Mouse (Mus musculus) neural tube, embryonic 13.5 days (tissue): ENCODE measurements around the gene Rph3al. TPM values are rescaled to one million over a fixed set of nuclear protein-coding genes. Genes with fewer than 3 reads are reported as not detected.

Experiments used
- ATAC-seq: fragments of 200-750 bp; cut with Nextera tagmentation; 2 replicates; pipeline ENCODE4 v1.8.0; 2017; ENCODE audit warnings: low read depth, mild to moderate bottlenecking, moderate TSS enrichment, moderate library complexity
- H3K27ac ChIP-seq: fragments of 300-500 bp; sonication (generic); replicated peaks from 2 replicates; pipeline ENCODE4 v1.5.1; 2015; ENCODE audit warnings: moderate library complexity, mild to moderate bottlenecking, inconsistent platforms
- H3K27me3 ChIP-seq: fragments of 300-500 bp; sonication (generic); 2 replicates; pipeline ENCODE4 v1.6.1; 2015; ENCODE audit warnings: mild to moderate bottlenecking, inconsistent platforms
- H3K36me3 ChIP-seq: fragments of 300-500 bp; sonication (generic); 2 replicates; pipeline ENCODE4 v1.6.1; 2015; ENCODE audit warnings: mild to moderate bottlenecking, inconsistent platforms
- H3K4me1 ChIP-seq: fragments of 300-500 bp; sonication (generic); replicated peaks from 2 replicates; pipeline ENCODE4 v1.6.1; 2015; ENCODE audit warnings: inconsistent platforms
- H3K4me2 ChIP-seq: fragments of 300-500 bp; sonication (generic); 2 replicates; pipeline ENCODE4 v1.6.1; 2015; ENCODE audit warnings: inconsistent platforms, mild to moderate bottlenecking, moderate library complexity
- H3K4me3 ChIP-seq: fragments of 300-500 bp; sonication (generic); 2 replicates; pipeline ENCODE4 v1.5.1; 2015; ENCODE audit warnings: mild to moderate bottlenecking, inconsistent platforms
- H3K9ac ChIP-seq: fragments of 300-500 bp; sonication (generic); 2 replicates; pipeline ENCODE4 v1.6.1; 2015; ENCODE audit warnings: moderate library complexity, mild to moderate bottlenecking, inconsistent platforms
- H3K9me3 ChIP-seq: fragments of 300-500 bp; sonication (generic); 2 replicates; pipeline ENCODE4 v1.6.1; 2016; ENCODE audit warnings: inconsistent platforms
- whole genome bisulfite sequencing: fragments of 180-500 bp; shearing (Covaris S2); methylation state at CpG from one replicate; pipeline ENCODE4 v1.1.7; 2015; 5-methylcytosine and 5-hydroxymethylcytosine counted together
- polyA plus RNA-seq: library from polyadenylated mRNA; unstranded; fragments of >200 nt; fragmentation: Nextera tagmentation; extraction: Ambion mirVana; gene quantifications from 2 replicates; pipeline ENCODE4 v1.2.1, GENCODE M21; 2015

Rph3al gene
- polyA plus RNA-seq, 1 experiment from 2014 or later, result 1.7 TPM

DNA sequence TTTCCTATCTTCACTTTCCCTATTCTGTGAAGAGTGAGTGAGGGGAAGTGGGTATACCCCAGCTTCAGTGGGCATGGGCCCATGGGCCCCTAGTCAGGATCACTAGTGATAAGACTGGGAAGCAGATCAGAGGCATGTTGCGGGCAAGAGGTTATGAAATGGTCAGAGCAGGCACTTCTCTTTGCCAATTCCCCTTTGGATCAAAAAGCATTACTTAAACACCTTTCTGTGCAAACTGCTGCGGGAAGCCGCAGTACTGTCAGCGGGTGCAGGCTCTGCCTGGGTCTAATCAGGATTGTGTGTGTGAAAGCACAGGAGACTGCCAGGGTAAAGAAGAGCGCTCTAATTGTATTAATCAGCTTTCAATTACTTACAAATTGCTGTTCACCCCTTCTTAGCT, 67.8 kb downstream of the Rph3al start:
- Histone ChIP-seq H3K4me2 (no peak overlapping the region), H3K4me1 (peaks cover 37% of the 10 kb centered on the region), H3K36me3 (no peaks in the 10 kb centered on the region), H3K9ac (0 out of 2 replicates have a peak overlapping the region, but pooled peaks have one; percentile 17), H3K9me3 (no peaks in the 10 kb centered on the region), H3K4me3 (no peak overlapping the region), H3K27me3 (no peaks in the 10 kb centered on the region), H3K27ac (peak overlapping the region; percentile 59)
- ATAC-seq, result peak; percentile 25; the same call in 1 of the 2 replicates
- 68% methylated on average over 5 of the region's 5 CpGs for WGBS

DNA sequence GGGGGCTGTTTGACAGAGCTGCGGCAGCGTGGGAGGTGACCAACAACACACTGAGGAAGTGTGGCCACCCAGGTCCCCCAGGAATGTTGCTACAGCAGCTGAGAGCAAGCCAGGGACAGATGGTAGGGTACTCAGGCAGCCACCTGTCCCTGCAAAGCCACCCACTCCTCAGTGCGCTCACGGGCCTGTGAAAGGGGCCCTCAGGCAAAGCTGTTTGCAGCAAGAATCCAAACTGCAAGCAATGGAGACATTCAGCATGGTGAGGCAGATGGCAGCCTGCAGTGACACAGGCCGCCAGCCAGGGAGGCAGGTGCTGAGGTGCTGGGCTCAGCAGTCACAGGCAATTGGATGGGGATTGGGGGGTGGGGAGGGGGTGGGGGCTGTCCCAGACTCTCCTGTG, 68.3 kb downstream of the Rph3al start:
- 37% methylated on average over 5 of the region's 5 CpGs for WGBS
- Histone ChIP-seq H3K4me2 (no peak overlapping the region), H3K27me3 (no peaks in the 10 kb centered on the region), H3K9ac (no peak overlapping the region), H3K4me1 (peaks cover 42% of the 10 kb centered on the region), H3K27ac (peak overlapping the region; percentile 59), H3K36me3 (no peaks in the 10 kb centered on the region), H3K4me3 (no peak overlapping the region), H3K9me3 (no peaks in the 10 kb centered on the region)
- peak; percentile 60 for ATAC-seq

DNA sequence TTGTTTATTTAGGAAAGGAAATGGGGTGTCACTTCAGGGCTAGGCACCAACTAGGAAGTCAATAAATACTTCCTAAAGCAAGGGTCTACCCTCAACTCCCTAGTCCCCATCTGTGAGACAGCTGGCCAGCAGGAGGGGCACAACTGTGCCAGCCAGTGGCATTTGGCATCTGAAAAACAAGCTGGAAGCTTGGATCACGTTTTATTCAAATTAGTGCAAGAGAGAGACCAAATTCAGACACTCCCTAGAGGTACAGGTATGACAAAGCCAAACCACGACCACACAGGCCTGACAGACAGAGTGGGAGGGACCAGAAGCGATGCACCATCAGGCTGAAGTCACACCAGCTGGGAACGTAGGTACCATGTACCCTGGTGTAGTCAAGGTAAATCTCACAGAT, 71.4 kb downstream of the Rph3al start:
- no peak overlapping the region for H3K4me2 ChIP-seq
- 59% methylated on average over 4 of the region's 4 CpGs for WGBS
- H3K4me1 ChIP-seq, result peaks cover 49% of the 10 kb centered on the region
- no peaks in the 10 kb centered on the region for H3K27me3 ChIP-seq
- H3K9ac ChIP-seq, result no peak overlapping the region
- no peak for ATAC-seq
- H3K4me3 ChIP-seq, result no peak overlapping the region
- no peaks in the 10 kb centered on the region for H3K36me3 ChIP-seq
- H3K9me3 ChIP-seq, result no peaks in the 10 kb centered on the region
- no peak overlapping the region for H3K27ac ChIP-seq

DNA sequence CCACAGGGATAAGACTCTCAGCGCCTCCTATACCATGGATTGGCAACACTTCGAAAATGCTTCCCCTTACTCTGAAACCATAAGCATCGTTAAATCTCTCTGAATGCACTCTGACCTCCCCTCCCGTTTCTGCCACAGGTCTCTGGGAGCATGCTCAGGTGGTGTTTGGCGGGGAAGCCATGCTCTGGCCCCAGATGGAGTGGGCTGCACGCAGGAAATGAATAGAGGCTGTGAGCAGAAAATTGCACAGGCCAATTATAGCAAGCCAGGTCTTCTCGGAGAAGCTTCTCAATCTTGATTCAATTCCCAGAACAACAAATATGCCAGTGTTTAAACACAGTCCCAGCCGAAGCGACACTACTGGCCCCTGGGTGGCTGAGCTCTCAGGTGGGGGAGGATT, 72.4 kb downstream of the Rph3al start:
- no peak overlapping the region for H3K4me3 ChIP-seq
- H3K9ac ChIP-seq, result peak overlapping the region; percentile 45; the same call in 1 of the 2 replicates
- H3K27ac ChIP-seq, result peak overlapping the region; percentile 68
- H3K4me2 ChIP-seq, result no peak overlapping the region
- ATAC-seq, result no peak
- 24% methylated on average over 9 of the region's 9 CpGs for WGBS
- no peaks in the 10 kb centered on the region for H3K9me3 ChIP-seq
- H3K27me3 ChIP-seq, result no peaks in the 10 kb centered on the region
- peaks cover 54% of the 10 kb centered on the region for H3K4me1 ChIP-seq
- H3K36me3 ChIP-seq, result no peaks in the 10 kb centered on the region

- Histone ChIP-seq H3K9me3 (no peaks in the 10 kb centered on the region), H3K4me3 (no peak overlapping the region), H3K4me2 (no peak overlapping the region), H3K36me3 (no peaks in the 10 kb centered on the region), H3K9ac (no peak overlapping the region), H3K27ac (peak overlapping the region; percentile 68; the same call in 1 of the 2 replicates), H3K4me1 (peaks cover 48% of the 10 kb centered on the region), H3K27me3 (no peaks in the 10 kb centered on the region)
- 39% methylated on average over 7 of the region's 7 CpGs for WGBS
- no peak for ATAC-seq
These were observed 73.0 kb downstream of the Rph3al start for GRCm38 (mm10) chr11:75865253-75865619.

GRCm38 (mm10) chr11:75864529-75865252, 73.5 kb downstream of the Rph3al start:
- 25% methylated on average over 4 of the region's 4 CpGs for WGBS
- ATAC-seq, result no peak
- H3K4me3 ChIP-seq, result no peak overlapping the region
- H3K9me3 ChIP-seq, result no peaks in the 10 kb centered on the region
- no peak overlapping the region for H3K4me2 ChIP-seq
- H3K36me3 ChIP-seq, result no peaks in the 10 kb centered on the region
- H3K27me3 ChIP-seq, result no peaks in the 10 kb centered on the region
- H3K9ac ChIP-seq, result no peak overlapping the region
- no peak overlapping the region for H3K27ac ChIP-seq
- H3K4me1 ChIP-seq, result peaks cover 43% of the 10 kb centered on the region

GRCm38 (mm10) chr11:75862466-75862865, 75.8 kb downstream of the Rph3al start:
- Histone ChIP-seq H3K4me3 (no peak overlapping the region), H3K36me3 (no peaks in the 10 kb centered on the region), H3K27me3 (no peaks in the 10 kb centered on the region), H3K27ac (no peak overlapping the region), H3K4me2 (no peak overlapping the region), H3K9me3 (no peaks in the 10 kb centered on the region), H3K4me1 (peaks cover 54% of the 10 kb centered on the region), H3K9ac (no peak overlapping the region)
- WGBS, result 69% methylated on average over 4 of the region's 4 CpGs
- ATAC-seq, result no peak

DNA sequence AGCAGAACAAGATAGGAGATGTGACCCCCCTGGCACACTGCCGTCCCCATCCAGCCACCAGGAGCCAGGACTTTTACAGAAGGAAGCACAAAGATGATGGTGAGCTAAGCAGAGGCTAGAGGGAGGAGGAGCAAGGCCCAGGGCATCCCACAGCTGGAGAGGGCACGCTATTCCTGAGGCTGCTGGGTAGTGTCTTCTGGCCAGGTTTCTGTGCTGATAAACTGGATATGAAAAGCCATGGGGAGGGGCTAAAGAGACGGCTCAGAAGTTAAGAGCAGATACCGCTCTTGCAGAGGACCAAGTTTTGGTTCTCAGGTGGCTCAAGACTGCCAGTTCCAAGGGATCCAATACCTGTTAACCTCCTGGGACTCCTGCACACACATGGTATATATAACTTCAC, 76.6 kb downstream of the Rph3al start:
- Histone ChIP-seq H3K4me3 (no peak overlapping the region), H3K9ac (0 out of 2 replicates have a peak overlapping the region, but pooled peaks have one; percentile 8), H3K9me3 (no peaks in the 10 kb centered on the region), H3K4me2 (no peak overlapping the region), H3K27me3 (no peaks in the 10 kb centered on the region), H3K4me1 (peaks cover 47% of the 10 kb centered on the region), H3K36me3 (no peaks in the 10 kb centered on the region), H3K27ac (no peak overlapping the region; the same call in 1 of the 2 replicates)
- ATAC-seq, result no peak
- WGBS, result 79% methylated on average over 4 of the region's 4 CpGs

DNA sequence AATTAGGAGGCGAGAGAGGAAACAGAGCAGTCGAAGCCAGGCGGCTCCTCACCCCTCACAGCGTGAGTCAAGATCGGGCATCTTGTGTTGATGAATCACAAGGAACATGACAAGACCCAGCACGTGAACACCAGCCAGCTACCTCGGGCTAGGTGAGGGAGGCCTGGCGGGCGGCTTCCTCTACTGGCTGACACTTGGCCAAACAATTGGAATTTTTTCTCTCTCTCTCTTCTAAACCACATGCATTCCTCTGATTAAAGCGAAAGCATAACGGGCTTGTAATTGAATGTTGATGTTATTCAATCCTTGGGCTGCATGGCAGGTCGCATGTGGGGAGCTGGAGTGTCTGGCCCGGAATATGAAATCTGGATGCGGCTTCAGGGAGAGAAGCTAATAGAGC, 77.0 kb downstream of the Rph3al start:
- Histone ChIP-seq H3K27me3 (no peaks in the 10 kb centered on the region), H3K4me2 (no peak overlapping the region), H3K9me3 (no peaks in the 10 kb centered on the region), H3K4me3 (no peak overlapping the region), H3K4me1 (peaks cover 43% of the 10 kb centered on the region), H3K9ac (0 out of 2 replicates have a peak overlapping the region, but pooled peaks have one; percentile 8), H3K36me3 (no peaks in the 10 kb centered on the region), H3K27ac (no peak overlapping the region)
- no peak for ATAC-seq
- 68% methylated on average over 14 of the region's 14 CpGs for WGBS

DNA sequence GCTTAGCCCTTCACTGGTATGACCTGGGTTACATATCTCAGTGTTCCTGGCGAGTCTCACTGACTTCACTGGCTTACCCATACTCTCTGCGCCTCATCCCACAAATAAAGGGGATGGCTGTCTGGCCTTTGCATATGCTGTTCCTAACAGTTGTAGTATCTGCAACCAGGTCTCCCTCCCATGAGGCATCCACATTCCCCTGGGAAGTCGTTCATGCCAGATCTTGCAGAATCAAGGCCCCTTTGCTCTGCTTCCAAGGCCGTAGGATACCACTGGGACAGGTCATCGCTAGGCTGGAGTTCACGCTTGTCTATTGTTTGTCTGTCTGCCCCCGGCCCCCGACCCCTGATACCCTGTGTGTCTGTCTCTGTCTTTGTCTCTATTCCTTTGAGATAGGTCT, 78.8 kb downstream of the Rph3al start:
- Histone ChIP-seq H3K4me1 (peaks cover 25% of the 10 kb centered on the region), H3K27ac (peak overlapping the region; percentile 68), H3K4me3 (no peak overlapping the region), H3K27me3 (no peaks in the 10 kb centered on the region), H3K9me3 (no peaks in the 10 kb centered on the region), H3K9ac (no peak overlapping the region), H3K4me2 (no peak overlapping the region), H3K36me3 (no peaks in the 10 kb centered on the region)
- no peak for ATAC-seq
- 71% methylated on average over 8 of the region's 8 CpGs for WGBS

GRCm38 (mm10) chr11:75858975-75859374, 79.3 kb downstream of the Rph3al start:
- H3K27me3 ChIP-seq, result no peaks in the 10 kb centered on the region
- H3K4me2 ChIP-seq, result no peak overlapping the region
- peaks cover 22% of the 10 kb centered on the region for H3K4me1 ChIP-seq
- peak overlapping the region; percentile 68 for H3K27ac ChIP-seq
- ATAC-seq, result 0 out of 2 replicates have a peak, but pooled peaks have one; percentile 38
- 33% methylated on average over 2 of the region's 2 CpGs for WGBS
- H3K4me3 ChIP-seq, result no peak overlapping the region
- H3K9ac ChIP-seq, result no peak overlapping the region
- no peaks in the 10 kb centered on the region for H3K9me3 ChIP-seq
- H3K36me3 ChIP-seq, result no peaks in the 10 kb centered on the region

GRCm38 (mm10) chr11:75857781-75858180, 80.4 kb downstream of the Rph3al start:
- no peaks in the 10 kb centered on the region for H3K9me3 ChIP-seq
- no peak for ATAC-seq
- no peak overlapping the region for H3K27ac ChIP-seq
- H3K9ac ChIP-seq, result no peak overlapping the region
- WGBS, result 84% methylated on average over 3 of the region's 3 CpGs
- no peak overlapping the region for H3K4me2 ChIP-seq
- H3K4me1 ChIP-seq, result peaks cover 31% of the 10 kb centered on the region
- H3K36me3 ChIP-seq, result no peaks in the 10 kb centered on the region
- H3K27me3 ChIP-seq, result no peaks in the 10 kb centered on the region
- no peak overlapping the region for H3K4me3 ChIP-seq

DNA sequence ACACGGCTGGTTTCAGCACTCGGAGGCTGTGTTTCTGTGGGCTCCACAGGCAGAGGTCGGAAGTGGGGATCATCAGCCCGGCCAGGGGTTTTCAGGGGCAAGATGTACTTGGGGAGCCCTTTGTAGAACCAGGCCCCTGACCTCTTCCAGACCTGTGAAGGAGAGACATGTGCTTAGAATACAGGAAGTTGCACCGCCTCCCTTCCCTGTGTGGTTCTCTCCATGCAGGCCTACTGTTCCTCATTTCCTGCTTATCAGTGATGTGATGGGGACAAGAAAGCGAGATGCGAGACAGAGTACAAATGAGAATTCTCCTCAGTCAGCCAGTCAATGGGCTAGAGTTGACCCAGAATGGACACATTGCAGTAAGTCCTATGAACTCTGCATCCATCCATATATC, 83.9 kb downstream of the Rph3al start:
- no peak overlapping the region for H3K4me3 ChIP-seq
- no peak overlapping the region for H3K4me2 ChIP-seq
- no peak overlapping the region for H3K27ac ChIP-seq
- no peak overlapping the region for H3K9ac ChIP-seq
- H3K27me3 ChIP-seq, result no peaks in the 10 kb centered on the region
- H3K4me1 ChIP-seq, result peaks cover 31% of the 10 kb centered on the region
- no peaks in the 10 kb centered on the region for H3K9me3 ChIP-seq
- 89% methylated on average over 7 of the region's 7 CpGs for WGBS
- ATAC-seq, result no peak
- no peaks in the 10 kb centered on the region for H3K36me3 ChIP-seq
